Mouse (Mus musculus) heart, embryonic 10.5 days (tissue): ENCODE measurements around the gene Ddr2. TPM values are rescaled to one million over a fixed set of nuclear protein-coding genes. Genes with fewer than 3 reads are reported as not detected.

Source experiments
- DNase-seq: peaks from one replicate; pipeline ENCODE4 v3.0.0-alpha.2; 2017; ENCODE audit warnings: low spot score
- H3K27ac ChIP-seq: fragments of 300-500 bp; sonication (generic); 2 replicates; pipeline ENCODE4 v1.5.1; 2016; ENCODE audit warnings: mild to moderate bottlenecking
- H3K27me3 ChIP-seq: fragments of 300-500 bp; sonication (generic); 2 replicates; pipeline ENCODE4 v1.6.1; 2016; ENCODE audit warnings: mild to moderate bottlenecking; ENCODE audit not compliant: poor library complexity, insufficient read depth, severe bottlenecking
- H3K36me3 ChIP-seq: fragments of 300-500 bp; sonication (generic); 2 replicates; pipeline ENCODE4 v1.6.1; 2016; ENCODE audit warnings: mild to moderate bottlenecking, moderate library complexity
- H3K4me1 ChIP-seq: fragments of 300-500 bp; sonication (generic); 2 replicates; pipeline ENCODE4 v1.6.1; 2016; ENCODE audit warnings: mild to moderate bottlenecking
- H3K4me3 ChIP-seq: fragments of 300-500 bp; sonication (generic); 2 replicates; pipeline ENCODE4 v1.5.1; 2016; ENCODE audit warnings: mild to moderate bottlenecking, moderate library complexity
- H3K9me3 ChIP-seq: fragments of 300-500 bp; sonication (generic); 2 replicates; pipeline ENCODE4 v1.6.1; 2016; ENCODE audit warnings: mild to moderate bottlenecking, moderate library complexity
- WGBS: fragments of 180-500 bp; shearing (Covaris S2); methylation state at CpG from one replicate; pipeline ENCODE4 v1.1.7; 2016; 5-methylcytosine and 5-hydroxymethylcytosine counted together
- polyA plus RNA-seq: library from polyadenylated mRNA; unstranded; fragments of >200 nt; fragmentation: Nextera tagmentation; extraction: Ambion mirVana; gene quantifications from 2 replicates; pipeline ENCODE4 v1.2.1, GENCODE M21; 2016

Gene Ddr2
- polyA plus RNA-seq, 1 experiment from 2014 or later, result 21.0 TPM

- Histone ChIP-seq H3K4me3 (no peak overlapping the region), H3K36me3 (no peaks in the 10 kb centered on the region), H3K9me3 (no peaks in the 10 kb centered on the region), H3K27ac (no peak overlapping the region), H3K4me1 (no peaks in the 10 kb centered on the region), H3K27me3 (no peaks in the 10 kb centered on the region)
- WGBS, result 78% methylated on average over 5 of the region's 5 CpGs
- no peak for DNase-seq
Observed at GRCm38 (mm10) chr1:170051631-170052177, 58.9 kb downstream of the Ddr2 start.

GRCm38 (mm10) chr1:170048434-170048833 lies 62.1 kb downstream of the Ddr2 start:
- Histone ChIP-seq H3K4me3 (no peak overlapping the region), H3K27ac (no peak overlapping the region), H3K9me3 (no peaks in the 10 kb centered on the region), H3K27me3 (no peaks in the 10 kb centered on the region), H3K4me1 (no peaks in the 10 kb centered on the region), H3K36me3 (no peaks in the 10 kb centered on the region)
- DNase-seq, result no peak
- WGBS, result 75% methylated on average over 4 of the region's 4 CpGs

DNA sequence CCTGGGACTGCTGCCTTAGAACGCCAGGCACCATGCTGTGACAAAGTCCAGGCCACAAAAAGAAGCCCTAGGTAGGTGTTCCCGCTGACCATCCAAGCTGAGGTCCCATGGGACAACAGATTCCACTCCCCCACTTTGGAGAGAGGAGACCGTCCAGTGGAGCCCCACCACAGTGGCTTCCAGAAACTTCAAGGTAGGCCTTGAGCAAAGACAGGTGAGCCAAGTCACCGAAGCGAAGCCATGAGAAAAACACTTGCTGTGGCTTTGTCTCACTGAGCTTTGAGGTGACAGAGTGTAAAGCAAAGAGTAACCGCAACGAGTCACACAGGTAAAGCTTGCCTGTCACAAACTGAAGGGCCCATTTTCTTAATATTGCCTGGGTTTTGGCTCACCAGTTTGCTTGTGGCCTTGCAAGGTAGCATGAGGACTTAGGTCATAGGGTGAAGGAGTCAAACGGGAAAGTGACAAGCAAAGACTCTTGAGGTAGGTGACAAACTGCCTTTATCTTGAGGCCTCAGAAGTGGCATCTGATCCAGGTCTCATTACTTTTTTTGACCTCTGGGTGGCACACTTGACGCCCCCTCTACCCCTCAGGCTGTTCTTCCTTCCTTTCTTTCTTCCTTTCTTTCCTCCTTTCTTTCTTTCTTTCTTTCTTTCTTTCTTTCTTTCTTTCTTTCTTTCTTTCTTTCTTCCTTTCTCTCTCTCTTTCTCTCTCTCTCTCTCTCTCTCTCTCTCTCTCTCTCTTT lies 65.7 kb downstream of the Ddr2 start:
- 66% methylated on average over 9 of the region's 9 CpGs for WGBS
- Histone ChIP-seq H3K9me3 (no peaks in the 10 kb centered on the region), H3K36me3 (no peaks in the 10 kb centered on the region), H3K27me3 (no peaks in the 10 kb centered on the region), H3K4me1 (no peaks in the 10 kb centered on the region), H3K4me3 (no peak overlapping the region), H3K27ac (no peak overlapping the region)
- peak; percentile 70 for DNase-seq

DNA sequence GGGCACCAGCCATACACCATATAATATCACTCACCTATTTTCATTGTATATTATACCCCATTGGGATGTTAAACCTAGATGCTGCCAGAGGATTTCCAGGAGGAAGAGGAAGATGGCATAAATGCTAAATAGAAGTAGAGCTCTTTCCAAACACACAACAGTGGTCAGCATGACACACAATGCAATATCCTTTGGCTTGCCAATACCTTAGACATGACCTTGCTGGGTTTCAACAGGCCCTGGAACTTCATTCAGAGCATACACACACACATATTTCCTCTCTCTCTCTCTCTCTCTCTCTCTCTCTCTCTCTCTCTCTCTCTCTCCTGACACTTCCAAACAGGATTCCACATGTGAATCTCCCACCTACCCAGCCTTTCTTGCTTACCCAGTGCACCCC lies 66.8 kb downstream of the Ddr2 start:
- no peaks in the 10 kb centered on the region for H3K27me3 ChIP-seq
- H3K4me3 ChIP-seq, result no peak overlapping the region
- H3K4me1 ChIP-seq, result no peaks in the 10 kb centered on the region
- H3K36me3 ChIP-seq, result no peaks in the 10 kb centered on the region
- no peak overlapping the region for H3K27ac ChIP-seq
- no peaks in the 10 kb centered on the region for H3K9me3 ChIP-seq
- DNase-seq, result no peak

DNA sequence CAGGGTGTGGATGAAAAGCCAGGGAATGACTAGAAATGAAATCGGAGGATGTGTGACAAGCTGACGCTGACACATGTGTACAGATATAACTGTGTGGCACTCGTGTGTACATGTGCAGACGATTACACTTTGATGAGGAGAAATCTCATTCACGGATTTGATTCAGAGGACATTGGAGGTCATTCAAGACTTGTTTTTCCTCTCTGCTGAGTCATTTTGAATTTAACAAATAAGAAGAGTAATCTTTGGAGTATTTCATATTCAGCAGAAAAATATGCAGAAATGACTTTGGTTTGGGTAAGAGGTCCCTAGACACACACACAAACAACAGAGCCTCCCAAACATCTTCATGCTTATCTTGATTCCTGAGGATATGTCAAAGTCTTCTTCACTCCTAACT lies 67.6 kb downstream of the Ddr2 start:
- Histone ChIP-seq H3K4me1 (no peaks in the 10 kb centered on the region), H3K9me3 (no peaks in the 10 kb centered on the region), H3K27ac (no peak overlapping the region), H3K4me3 (no peak overlapping the region), H3K36me3 (no peaks in the 10 kb centered on the region), H3K27me3 (no peaks in the 10 kb centered on the region)
- no peak for DNase-seq
- WGBS, result 86% methylated on average over 5 of the region's 5 CpGs

DNA sequence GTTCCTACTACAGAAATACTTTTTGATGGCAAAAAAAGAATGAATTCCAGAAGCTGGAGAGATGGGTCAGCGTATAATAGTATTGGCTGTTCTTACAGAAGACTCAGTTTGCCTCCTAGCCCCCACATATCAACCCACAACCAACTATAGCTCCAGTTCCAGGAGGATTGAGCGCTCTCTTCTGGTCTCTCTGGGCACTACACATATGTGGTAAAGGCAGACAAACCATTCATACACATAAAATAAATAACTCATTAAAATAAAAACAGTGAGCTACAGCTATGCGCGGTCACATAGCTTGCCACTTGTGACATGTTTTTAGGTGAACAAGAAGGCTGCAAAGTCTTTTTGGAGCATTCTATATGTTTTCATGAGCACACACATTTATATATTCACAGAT lies 71.2 kb downstream of the Ddr2 start:
- Histone ChIP-seq H3K27ac (no peak overlapping the region), H3K27me3 (no peaks in the 10 kb centered on the region), H3K4me3 (no peak overlapping the region), H3K9me3 (no peaks in the 10 kb centered on the region), H3K36me3 (no peaks in the 10 kb centered on the region), H3K4me1 (no peaks in the 10 kb centered on the region)
- DNase-seq, result peak; percentile 10
- 65% methylated on average over 4 of the region's 4 CpGs for WGBS

DNA sequence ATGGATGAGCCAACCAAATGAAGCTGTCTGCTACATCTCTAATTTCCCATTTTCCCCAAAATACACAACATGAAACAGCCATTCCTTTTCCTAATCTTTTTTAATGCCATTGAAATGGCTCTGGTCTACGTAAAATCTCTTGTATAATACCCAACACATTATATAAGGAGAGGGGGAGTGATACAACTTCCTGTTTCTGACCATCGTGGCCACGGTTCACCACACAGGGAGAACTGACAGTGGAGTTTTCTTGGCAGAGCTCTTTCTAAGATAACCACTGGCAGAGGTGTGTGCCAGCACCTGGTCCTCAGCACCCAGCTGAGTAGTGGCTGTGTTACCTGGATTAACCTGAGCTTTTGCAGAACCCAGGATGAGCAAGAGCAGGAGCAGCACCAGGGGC lies 75.0 kb downstream of the Ddr2 start:
- Histone ChIP-seq H3K9me3 (no peaks in the 10 kb centered on the region), H3K27ac (no peak overlapping the region), H3K4me3 (no peak overlapping the region), H3K36me3 (no peaks in the 10 kb centered on the region), H3K4me1 (no peaks in the 10 kb centered on the region), H3K27me3 (no peaks in the 10 kb centered on the region)
- WGBS, result 76% methylated on average over 3 of the region's 3 CpGs
- peak; percentile 7 for DNase-seq

- Histone ChIP-seq H3K4me3 (no peak overlapping the region), H3K27ac (no peak overlapping the region), H3K4me1 (no peaks in the 10 kb centered on the region), H3K36me3 (no peaks in the 10 kb centered on the region), H3K9me3 (no peaks in the 10 kb centered on the region), H3K27me3 (no peaks in the 10 kb centered on the region)
- WGBS, result 86% methylated on average over 4 of the region's 4 CpGs
- DNase-seq, result no peak
Observed at GRCm38 (mm10) chr1:170034961-170035360, 75.6 kb downstream of the Ddr2 start.

GRCm38 (mm10) chr1:170031656-170032055 lies 78.9 kb downstream of the Ddr2 start:
- H3K36me3 ChIP-seq, result no peaks in the 10 kb centered on the region
- no peak overlapping the region for H3K27ac ChIP-seq
- WGBS, result 80% methylated on average over 3 of the region's 3 CpGs
- H3K4me1 ChIP-seq, result no peaks in the 10 kb centered on the region
- no peaks in the 10 kb centered on the region for H3K9me3 ChIP-seq
- no peak for DNase-seq
- no peak overlapping the region for H3K4me3 ChIP-seq
- H3K27me3 ChIP-seq, result no peaks in the 10 kb centered on the region

- H3K27me3 ChIP-seq, result no peaks in the 10 kb centered on the region
- 0 out of 2 replicates have a peak, but pooled peaks cover 3% of the 10 kb centered on the region for H3K4me1 ChIP-seq
- no peak overlapping the region for H3K4me3 ChIP-seq
- WGBS, result 88% methylated on average over 3 of the region's 3 CpGs
- no peak for DNase-seq
- no peak overlapping the region for H3K27ac ChIP-seq
- peaks cover 24% of the 10 kb centered on the region for H3K9me3 ChIP-seq
- peaks cover 17% of the 10 kb centered on the region for H3K36me3 ChIP-seq
Observed at GRCm38 (mm10) chr1:170014784-170015183, 95.8 kb downstream of the Ddr2 start.

GRCm38 (mm10) chr1:170010716-170011505 lies 99.7 kb downstream of the Ddr2 start:
- Histone ChIP-seq H3K27ac (no peak overlapping the region), H3K27me3 (no peaks in the 10 kb centered on the region), H3K36me3 (no peaks in the 10 kb centered on the region), H3K4me3 (no peak overlapping the region), H3K4me1 (peaks cover 17% of the 10 kb centered on the region), H3K9me3 (no peaks in the 10 kb centered on the region; the same call in 1 of the 2 replicates)
- 88% methylated on average over 15 of the region's 15 CpGs for WGBS
- no peak for DNase-seq

DNA sequence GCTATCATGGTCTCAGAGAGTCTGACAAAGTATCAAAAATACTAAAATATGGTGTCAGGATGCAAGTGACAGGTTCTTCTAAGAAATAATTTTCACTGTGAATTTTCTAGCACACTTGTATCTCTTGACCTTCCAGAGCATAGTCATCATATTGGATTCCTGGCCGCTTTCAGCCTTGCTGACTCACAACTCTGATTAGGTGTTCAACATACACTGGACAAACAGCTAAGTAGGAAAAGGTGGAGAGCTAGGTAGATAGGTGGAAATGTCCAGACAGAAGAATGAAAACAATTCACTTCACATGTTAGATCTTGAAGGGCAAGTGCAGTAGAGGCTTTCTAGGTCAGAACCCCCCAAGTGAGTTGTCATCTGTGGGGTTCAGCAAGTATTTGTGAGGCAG lies 101.3 kb downstream of the Ddr2 start:
- DNase-seq, result no peak
- H3K27ac ChIP-seq, result no peak overlapping the region
- no peaks in the 10 kb centered on the region for H3K27me3 ChIP-seq
- no peak overlapping the region for H3K4me3 ChIP-seq
- 98% methylated on average over 1 of the region's 1 CpGs for WGBS
- H3K36me3 ChIP-seq, result no peaks in the 10 kb centered on the region
- peaks cover 17% of the 10 kb centered on the region for H3K4me1 ChIP-seq
- no peaks in the 10 kb centered on the region for H3K9me3 ChIP-seq

- Histone ChIP-seq H3K27ac (no peak overlapping the region), H3K4me1 (peaks cover 17% of the 10 kb centered on the region), H3K27me3 (no peaks in the 10 kb centered on the region), H3K9me3 (no peaks in the 10 kb centered on the region), H3K4me3 (no peak overlapping the region), H3K36me3 (no peaks in the 10 kb centered on the region)
- WGBS, result 79% methylated on average over 13 of the region's 13 CpGs
- DNase-seq, result no peak
Observed at GRCm38 (mm10) chr1:170008432-170009220, 101.9 kb downstream of the Ddr2 start.
